Mouse (Mus musculus): Measurements from ENCODE around the gene Cenpf. TPM values are rescaled to one million over a fixed set of nuclear protein-coding genes. Genes with fewer than 3 reads are reported as not detected.

The Cenpf gene
- polyA plus RNA-seq, 1 experiment from 2014 or later = 49.8 TPM

DNA sequence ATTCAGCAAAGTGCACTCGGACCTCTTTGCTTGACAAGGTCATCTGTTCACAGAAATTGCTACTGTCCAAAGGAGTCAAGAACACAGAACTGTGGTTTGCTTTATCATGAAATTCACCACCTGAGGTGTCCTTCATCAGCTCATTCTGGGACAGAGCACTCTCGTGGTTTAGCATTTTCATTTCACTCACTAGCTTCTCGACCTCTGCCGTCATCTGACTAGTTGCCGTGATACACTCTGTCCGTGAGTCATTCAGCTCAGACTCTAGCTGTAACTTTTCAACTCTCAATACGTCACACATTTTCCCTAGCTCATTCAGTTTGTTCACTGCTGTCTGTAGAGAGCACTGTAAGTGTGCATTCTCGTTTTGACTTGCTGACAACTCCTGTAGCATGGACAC is 30.5 kb downstream of the Cenpf start:
- no peak overlapping the region for H3K27ac ChIP-seq (ENCODE audit: low read length)
- no peak for ATAC-seq (ENCODE audit: low read depth)
- H3K9me3 ChIP-seq (replicated peaks; ENCODE audit: control insufficient read depth, low read length) = no peaks in the 10 kb centered on the region
- 83% methylated on average over 8 of the region's 8 CpGs for WGBS (ENCODE audit: insufficient replicate concordance)
- no peaks in the 10 kb centered on the region for H3K27me3 ChIP-seq (ENCODE audit: control insufficient read depth, insufficient read depth, low read depth, low read length)
- no peak overlapping the region for H3K9ac ChIP-seq (ENCODE audit: low read depth, low read length)
- peaks cover 65% of the 10 kb centered on the region for H3K36me3 ChIP-seq (ENCODE audit: control insufficient read depth, insufficient read depth)
- H3K4me3 ChIP-seq (ENCODE audit: low read depth, low read length) = no peak overlapping the region
- H3K4me1 ChIP-seq (ENCODE audit: control insufficient read depth, low read depth, low read length) = no peaks in the 10 kb centered on the region
- H3K4me2 ChIP-seq (ENCODE audit: low read depth, low read length) = no peak overlapping the region

DNA sequence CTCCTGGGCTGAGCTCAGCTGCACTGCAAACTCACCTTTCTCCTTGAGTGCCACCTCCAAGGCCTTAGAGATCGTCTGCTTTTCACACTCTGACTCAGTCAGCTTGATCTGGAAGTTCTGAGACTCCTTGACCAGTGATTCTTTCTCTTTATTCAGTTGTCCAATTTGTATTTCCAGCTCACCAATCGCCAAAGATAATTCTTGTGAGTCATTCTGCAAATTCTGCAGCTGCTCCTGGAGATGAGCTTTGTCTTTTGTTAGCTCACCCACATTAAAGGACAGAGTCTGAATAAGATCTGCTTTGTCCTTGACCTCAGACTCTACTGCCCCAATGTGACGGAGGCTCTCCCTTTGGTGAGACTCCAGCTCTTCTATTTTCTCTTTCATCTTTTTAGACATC is 34.1 kb downstream of the Cenpf start:
- Histone ChIP-seq H3K36me3 (ENCODE audit: control insufficient read depth, insufficient read depth) (peaks cover 69% of the 10 kb centered on the region), H3K9ac (ENCODE audit: low read depth, low read length) (no peak overlapping the region), H3K4me1 (ENCODE audit: control insufficient read depth, low read depth, low read length) (no peaks in the 10 kb centered on the region), H3K4me2 (ENCODE audit: low read depth, low read length) (no peak overlapping the region), H3K4me3 (ENCODE audit: low read depth, low read length) (no peak overlapping the region), H3K9me3 (replicated peaks; ENCODE audit: control insufficient read depth, low read length) (no peaks in the 10 kb centered on the region), H3K27me3 (ENCODE audit: control insufficient read depth, insufficient read depth, low read depth, low read length) (no peaks in the 10 kb centered on the region), H3K27ac (ENCODE audit: low read length) (no peak overlapping the region)
- ATAC-seq (ENCODE audit: low read depth) = no peak
- WGBS (ENCODE audit: insufficient replicate concordance) = 89% methylated on average over 3 of the region's 3 CpGs

DNA sequence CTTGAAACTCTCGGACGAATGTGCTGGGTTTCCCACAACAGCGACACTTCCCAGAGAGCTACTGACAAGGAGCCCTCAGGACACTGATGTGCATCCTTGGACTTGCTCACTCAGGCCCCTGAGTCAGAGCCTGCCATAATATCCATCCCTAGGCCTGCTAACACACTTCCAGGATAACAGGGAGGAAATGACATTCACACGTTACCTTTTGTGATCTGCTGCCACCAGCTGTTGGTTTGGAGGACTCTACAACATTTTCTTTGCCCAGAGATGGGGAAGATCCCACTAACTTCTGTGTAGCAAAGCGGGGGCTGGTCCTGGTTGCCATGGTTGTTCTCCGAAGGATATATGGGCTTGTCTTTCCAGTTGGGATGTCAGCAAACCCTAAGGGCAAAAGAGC is 41.3 kb downstream of the Cenpf start:
- Histone ChIP-seq H3K27ac (ENCODE audit: low read length) (no peak overlapping the region), H3K4me2 (ENCODE audit: low read depth, low read length) (no peak overlapping the region), H3K9ac (ENCODE audit: low read depth, low read length) (no peak overlapping the region), H3K27me3 (ENCODE audit: control insufficient read depth, insufficient read depth, low read depth, low read length) (no peaks in the 10 kb centered on the region), H3K9me3 (replicated peaks; ENCODE audit: control insufficient read depth, low read length) (no peaks in the 10 kb centered on the region), H3K36me3 (ENCODE audit: control insufficient read depth, insufficient read depth) (peaks cover 81% of the 10 kb centered on the region), H3K4me1 (ENCODE audit: control insufficient read depth, low read depth, low read length) (no peaks in the 10 kb centered on the region), H3K4me3 (ENCODE audit: low read depth, low read length) (no peak overlapping the region)
- WGBS (ENCODE audit: insufficient replicate concordance) = 86% methylated on average over 6 of the region's 6 CpGs
- no peak for ATAC-seq (ENCODE audit: low read depth)

DNA sequence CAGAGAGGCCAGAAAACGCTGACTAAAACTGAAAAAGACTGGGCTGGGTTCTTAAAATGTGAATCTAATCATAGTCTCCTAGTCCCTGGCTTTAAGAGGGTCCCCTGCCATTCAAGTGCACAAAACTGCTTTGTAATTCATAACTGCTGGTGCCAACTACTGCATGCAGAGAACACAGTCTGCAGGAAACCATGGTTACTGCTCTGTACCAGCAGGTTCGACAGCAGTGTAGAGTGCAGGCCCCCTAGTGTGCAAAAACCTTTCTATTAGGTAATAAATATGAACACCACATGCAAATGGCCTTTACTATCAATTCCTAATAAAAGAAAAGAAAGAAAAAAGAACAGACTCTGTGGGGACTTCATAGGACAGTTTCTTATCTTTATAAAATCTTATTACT is 42.5 kb downstream of the Cenpf start:
- H3K27me3 ChIP-seq (ENCODE audit: control insufficient read depth, insufficient read depth, low read depth, low read length) = no peaks in the 10 kb centered on the region
- H3K27ac ChIP-seq (ENCODE audit: low read length) = no peak overlapping the region
- no peak overlapping the region for H3K4me3 ChIP-seq (ENCODE audit: low read depth, low read length)
- peaks cover 85% of the 10 kb centered on the region for H3K36me3 ChIP-seq (ENCODE audit: control insufficient read depth, insufficient read depth)
- WGBS (ENCODE audit: insufficient replicate concordance) = 84% methylated on average over 2 of the region's 2 CpGs
- ATAC-seq (ENCODE audit: low read depth) = no peak
- no peak overlapping the region for H3K4me2 ChIP-seq (ENCODE audit: low read depth, low read length)
- no peaks in the 10 kb centered on the region for H3K9me3 ChIP-seq (replicated peaks; ENCODE audit: control insufficient read depth, low read length)
- H3K9ac ChIP-seq (ENCODE audit: low read depth, low read length) = no peak overlapping the region
- H3K4me1 ChIP-seq (ENCODE audit: control insufficient read depth, low read depth, low read length) = no peaks in the 10 kb centered on the region

- H3K4me2 ChIP-seq (ENCODE audit: low read depth, low read length) = no peak overlapping the region
- H3K27ac ChIP-seq (ENCODE audit: low read length) = no peak overlapping the region
- H3K9ac ChIP-seq (ENCODE audit: low read depth, low read length) = no peak overlapping the region
- no peak overlapping the region for H3K4me3 ChIP-seq (ENCODE audit: low read depth, low read length)
- no peaks in the 10 kb centered on the region for H3K4me1 ChIP-seq (ENCODE audit: control insufficient read depth, low read depth, low read length)
- H3K36me3 ChIP-seq (ENCODE audit: control insufficient read depth, insufficient read depth) = peaks cover 82% of the 10 kb centered on the region
- H3K27me3 ChIP-seq (ENCODE audit: control insufficient read depth, insufficient read depth, low read depth, low read length) = no peaks in the 10 kb centered on the region
- no peak for ATAC-seq (ENCODE audit: low read depth)
- WGBS (ENCODE audit: insufficient replicate concordance) = 87% methylated on average over 3 of the region's 3 CpGs
- no peaks in the 10 kb centered on the region for H3K9me3 ChIP-seq (replicated peaks; ENCODE audit: control insufficient read depth, low read length)
Observed at GRCm38 (mm10) chr1:189644700-189645345, 43.1 kb downstream of the Cenpf start.

DNA sequence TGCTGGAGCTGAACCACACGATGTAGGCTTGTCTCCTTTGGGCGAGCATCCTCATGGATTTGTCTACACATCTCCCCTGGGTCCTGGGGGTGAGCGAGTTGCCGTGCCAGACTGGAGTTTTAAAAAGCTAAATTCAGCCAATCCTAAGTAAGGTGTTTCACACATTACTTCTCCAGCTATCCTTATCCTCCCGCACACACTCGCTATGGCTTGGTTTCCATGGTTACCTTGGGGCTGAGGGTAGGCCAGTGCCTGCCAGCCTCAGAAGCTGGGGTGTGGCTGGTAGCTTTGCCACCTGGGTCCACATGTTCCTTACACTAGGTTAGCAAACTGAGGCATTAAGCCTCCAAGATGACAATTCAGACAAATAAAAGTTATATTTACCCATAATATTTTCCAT is 48.3 kb downstream of the Cenpf start:
- no peaks in the 10 kb centered on the region for H3K9me3 ChIP-seq (replicated peaks; ENCODE audit: control insufficient read depth, low read length)
- ATAC-seq (ENCODE audit: low read depth) = no peak
- no peak overlapping the region for H3K4me2 ChIP-seq (ENCODE audit: low read depth, low read length)
- no peaks in the 10 kb centered on the region for H3K27me3 ChIP-seq (ENCODE audit: control insufficient read depth, insufficient read depth, low read depth, low read length)
- H3K36me3 ChIP-seq (ENCODE audit: control insufficient read depth, insufficient read depth) = peaks cover 35% of the 10 kb centered on the region
- H3K4me1 ChIP-seq (ENCODE audit: control insufficient read depth, low read depth, low read length) = no peaks in the 10 kb centered on the region
- H3K9ac ChIP-seq (ENCODE audit: low read depth, low read length) = no peak overlapping the region
- no peak overlapping the region for H3K27ac ChIP-seq (ENCODE audit: low read length)
- no peak overlapping the region for H3K4me3 ChIP-seq (ENCODE audit: low read depth, low read length)
- WGBS (ENCODE audit: insufficient replicate concordance) = 75% methylated on average over 6 of the region's 6 CpGs

DNA sequence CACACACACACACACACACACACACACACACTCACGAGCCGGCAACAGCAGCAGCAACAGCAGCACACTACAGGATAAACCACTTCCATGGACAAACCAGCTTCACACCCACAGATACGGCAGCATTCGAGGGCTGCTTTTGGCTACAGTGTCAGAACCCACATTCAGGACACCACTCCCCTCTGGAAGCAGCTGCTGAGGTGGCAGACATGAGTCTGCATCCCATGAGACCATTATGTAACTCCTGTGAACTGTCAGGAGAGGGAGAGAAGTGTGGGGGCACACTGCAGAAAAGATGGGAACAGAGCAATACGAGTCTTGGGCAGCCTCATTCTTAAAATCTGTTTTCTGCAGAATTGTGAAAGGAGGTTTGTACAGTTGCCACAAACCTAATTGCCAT is 54.1 kb downstream of the Cenpf start:
- H3K27ac ChIP-seq (ENCODE audit: low read length) = no peak overlapping the region
- no peak overlapping the region for H3K4me2 ChIP-seq (ENCODE audit: low read depth, low read length)
- no peaks in the 10 kb centered on the region for H3K4me1 ChIP-seq (ENCODE audit: control insufficient read depth, low read depth, low read length)
- ATAC-seq (ENCODE audit: low read depth) = no peak
- H3K4me3 ChIP-seq (ENCODE audit: low read depth, low read length) = no peak overlapping the region
- H3K27me3 ChIP-seq (ENCODE audit: control insufficient read depth, insufficient read depth, low read depth, low read length) = no peaks in the 10 kb centered on the region
- H3K9me3 ChIP-seq (replicated peaks; ENCODE audit: control insufficient read depth, low read length) = no peaks in the 10 kb centered on the region
- 63% methylated on average over 5 of the region's 5 CpGs for WGBS (ENCODE audit: insufficient replicate concordance)
- no peak overlapping the region for H3K9ac ChIP-seq (ENCODE audit: low read depth, low read length)
- H3K36me3 ChIP-seq (ENCODE audit: control insufficient read depth, insufficient read depth) = no peaks in the 10 kb centered on the region

DNA sequence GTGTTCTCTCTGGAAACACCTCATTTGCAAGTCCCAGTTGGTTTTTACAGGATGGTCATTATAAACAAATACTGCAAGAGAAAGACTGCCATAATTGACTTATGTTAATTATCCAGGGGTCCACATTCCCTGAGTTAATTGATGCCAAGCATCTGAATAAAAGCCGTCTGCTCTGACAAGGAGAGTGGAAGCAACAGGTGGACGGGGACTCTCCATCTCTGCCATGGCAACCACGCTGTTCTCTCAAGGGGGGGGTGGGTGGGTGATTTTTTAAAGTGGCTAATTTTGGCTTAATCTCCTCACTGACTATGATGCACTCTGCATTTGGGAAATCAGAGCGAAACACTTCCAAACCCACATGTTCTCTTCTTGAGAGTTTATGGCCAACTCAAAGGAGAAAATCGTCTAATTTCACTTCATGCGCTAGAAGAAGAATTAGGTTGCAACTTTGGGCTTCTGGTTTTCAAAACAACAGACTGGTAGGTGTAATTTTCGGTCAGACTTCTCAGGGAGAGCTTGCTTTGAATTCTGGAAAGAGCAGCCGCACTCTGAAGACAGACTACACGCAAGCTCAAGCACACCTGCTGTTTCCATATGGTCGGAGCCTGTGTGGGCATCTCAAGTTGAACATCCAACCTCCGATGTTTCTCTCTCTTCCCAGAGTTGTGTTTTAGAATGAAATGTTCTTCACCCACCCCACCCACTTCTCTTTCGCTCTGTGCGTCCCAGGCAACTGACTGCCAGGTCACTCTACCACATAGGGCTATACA is 55.8 kb downstream of the Cenpf start:
- ATAC-seq (ENCODE audit: low read depth) = no peak
- 66% methylated on average over 13 of the region's 13 CpGs for WGBS (ENCODE audit: insufficient replicate concordance)
- Histone ChIP-seq H3K4me3 (ENCODE audit: low read depth, low read length) (no peak overlapping the region), H3K4me2 (ENCODE audit: low read depth, low read length) (no peak overlapping the region), H3K4me1 (ENCODE audit: control insufficient read depth, low read depth, low read length) (no peaks in the 10 kb centered on the region), H3K9me3 (replicated peaks; ENCODE audit: control insufficient read depth, low read length) (no peaks in the 10 kb centered on the region), H3K9ac (ENCODE audit: low read depth, low read length) (no peak overlapping the region), H3K27me3 (ENCODE audit: control insufficient read depth, insufficient read depth, low read depth, low read length) (no peaks in the 10 kb centered on the region), H3K27ac (ENCODE audit: low read length) (no peak overlapping the region), H3K36me3 (ENCODE audit: control insufficient read depth, insufficient read depth) (no peaks in the 10 kb centered on the region)

GRCm38 (mm10) chr1:189630026-189630425 is 57.9 kb downstream of the Cenpf start:
- ATAC-seq (ENCODE audit: low read depth) = no peak
- no peak overlapping the region for H3K4me3 ChIP-seq (ENCODE audit: low read depth, low read length)
- H3K4me2 ChIP-seq (ENCODE audit: low read depth, low read length) = no peak overlapping the region
- no peaks in the 10 kb centered on the region for H3K9me3 ChIP-seq (replicated peaks; ENCODE audit: control insufficient read depth, low read length)
- 62% methylated on average over 6 of the region's 6 CpGs for WGBS (ENCODE audit: insufficient replicate concordance)
- no peaks in the 10 kb centered on the region for H3K36me3 ChIP-seq (ENCODE audit: control insufficient read depth, insufficient read depth)
- no peaks in the 10 kb centered on the region for H3K4me1 ChIP-seq (ENCODE audit: control insufficient read depth, low read depth, low read length)
- no peak overlapping the region for H3K27ac ChIP-seq (ENCODE audit: low read length)
- no peaks in the 10 kb centered on the region for H3K27me3 ChIP-seq (ENCODE audit: control insufficient read depth, insufficient read depth, low read depth, low read length)
- no peak overlapping the region for H3K9ac ChIP-seq (ENCODE audit: low read depth, low read length)

Data from liver, embryonic 16.5 days (tissue).